Mouse (Mus musculus): ENCODE data around the gene Ap3s2.

DNA sequence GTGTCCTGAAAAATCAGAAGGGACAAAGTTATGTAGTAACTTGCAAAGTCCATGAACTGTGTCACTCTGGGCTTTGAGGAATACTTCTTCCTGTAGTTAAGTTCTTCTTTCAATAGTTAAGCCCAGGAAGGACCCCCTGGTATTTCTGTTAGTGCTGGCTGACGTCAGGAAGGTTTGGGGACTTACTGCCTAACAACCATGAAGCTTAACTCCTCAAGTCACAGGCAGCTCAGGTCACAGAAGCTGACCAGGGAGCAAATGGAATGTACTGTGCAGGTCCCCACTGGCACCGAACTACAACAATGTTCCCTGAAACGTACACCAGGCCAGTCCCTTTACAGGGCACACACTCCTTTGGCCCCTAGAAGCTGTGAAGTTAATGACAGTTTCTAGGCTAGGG lies 25.2 kb downstream of the Ap3s2 start:
- no peak for TF ChIP-seq CTCF (conservative IDR thresholded peaks at IDR 0.05; ENCODE audit: low read length)
- no peak for TF ChIP-seq POU5F1 (IDR thresholded peaks at IDR 0.05; ENCODE audit: borderline replicate concordance, low read length)

All from E14TG2a.4 (cell line).